Mouse (Mus musculus): ENCODE data around the gene Dzank1.

DNA sequence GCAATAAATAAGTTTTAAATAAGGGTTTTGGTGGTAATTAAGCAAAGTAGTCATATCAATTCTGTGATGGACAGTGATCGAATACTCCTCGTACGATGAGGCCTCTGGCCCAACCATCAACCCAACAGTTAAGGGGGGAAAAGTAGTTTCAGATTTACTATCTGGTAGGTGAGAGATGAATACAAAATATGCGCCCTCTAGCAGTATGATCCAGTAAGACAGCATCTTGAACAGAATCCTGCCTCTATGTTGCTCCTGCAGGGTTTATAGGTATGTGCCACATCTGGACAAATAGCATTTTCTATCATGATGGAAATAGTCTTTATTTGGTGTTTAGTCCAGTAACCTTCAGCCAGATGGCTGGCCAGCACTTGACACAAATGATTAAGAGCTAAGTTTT lies 14.0 kb upstream of the Dzank1 start:
- no peak for TF ChIP-seq CTCF (IDR thresholded peaks at IDR 0.05; ENCODE audit: low read depth, low read length)
- TF ChIP-seq POLR2A (IDR thresholded peaks at IDR 0.05; ENCODE audit: extremely low read depth, insufficient read depth, low read length): no peak

All from liver, adult 2 months (tissue).